Mouse (Mus musculus): ENCODE data around the gene Fev. TPM values are rescaled to one million over a fixed set of nuclear protein-coding genes. Genes with fewer than 3 reads are reported as not detected.
A peak's percentile ranks its signal among the peaks of the same experiment; 100 is the strongest.

Gene Fev
- polyA plus RNA-seq, 1 experiment from 2014 or later = 2.9 TPM

- no peaks in the 10 kb centered on the region for H3K9me3 ChIP-seq (ENCODE audit: control insufficient read depth, low read length)
- no peak overlapping the region for H3K9ac ChIP-seq (ENCODE audit: low read depth, low read length)
- WGBS = 64% methylated on average over 5 of the region's 5 CpGs
- no peak overlapping the region for H3K4me2 ChIP-seq (ENCODE audit: low read length)
- H3K4me1 ChIP-seq (ENCODE audit: control insufficient read depth, insufficient read depth, low read depth, low read length) = peaks cover 6% of the 10 kb centered on the region
- H3K27ac ChIP-seq (ENCODE audit: low read depth, low read length) = no peak overlapping the region
- no peak overlapping the region for H3K4me3 ChIP-seq (ENCODE audit: low read length)
- ATAC-seq = no peak
- no peaks in the 10 kb centered on the region for H3K27me3 ChIP-seq (replicated peaks; ENCODE audit: control insufficient read depth, insufficient read depth, low read length)
- no peaks in the 10 kb centered on the region for H3K36me3 ChIP-seq (ENCODE audit: control insufficient read depth, insufficient read depth, low read length)
These were observed 36.3 kb downstream of the Fev start for GRCm38 (mm10) chr1:74848946-74849345.

GRCm38 (mm10) chr1:74846341-74846740, 38.9 kb downstream of the Fev start:
- H3K4me1 ChIP-seq (ENCODE audit: control insufficient read depth, insufficient read depth, low read depth, low read length) = peaks cover 4% of the 10 kb centered on the region
- H3K36me3 ChIP-seq (ENCODE audit: control insufficient read depth, insufficient read depth, low read length) = no peaks in the 10 kb centered on the region
- no peak overlapping the region for H3K4me3 ChIP-seq (ENCODE audit: low read length)
- ATAC-seq = no peak
- H3K27me3 ChIP-seq (replicated peaks; ENCODE audit: control insufficient read depth, insufficient read depth, low read length) = no peaks in the 10 kb centered on the region
- H3K9me3 ChIP-seq (ENCODE audit: control insufficient read depth, low read length) = no peaks in the 10 kb centered on the region
- no peak overlapping the region for H3K4me2 ChIP-seq (ENCODE audit: low read length)
- H3K9ac ChIP-seq (ENCODE audit: low read depth, low read length) = no peak overlapping the region
- 49% methylated on average over 9 of the region's 9 CpGs for WGBS
- no peak overlapping the region for H3K27ac ChIP-seq (ENCODE audit: low read depth, low read length)

GRCm38 (mm10) chr1:74843090-74843489, 42.1 kb downstream of the Fev start:
- Histone ChIP-seq H3K9ac (ENCODE audit: low read depth, low read length) (no peak overlapping the region), H3K4me2 (ENCODE audit: low read length) (no peak overlapping the region), H3K4me3 (ENCODE audit: low read length) (no peak overlapping the region), H3K9me3 (ENCODE audit: control insufficient read depth, low read length) (no peaks in the 10 kb centered on the region), H3K4me1 (ENCODE audit: control insufficient read depth, insufficient read depth, low read depth, low read length) (no peaks in the 10 kb centered on the region), H3K36me3 (ENCODE audit: control insufficient read depth, insufficient read depth, low read length) (no peaks in the 10 kb centered on the region), H3K27ac (ENCODE audit: low read depth, low read length) (no peak overlapping the region), H3K27me3 (replicated peaks; ENCODE audit: control insufficient read depth, insufficient read depth, low read length) (no peaks in the 10 kb centered on the region)
- 83% methylated on average over 5 of the region's 5 CpGs for WGBS
- ATAC-seq = no peak

GRCm38 (mm10) chr1:74833255-74833654, 52.0 kb downstream of the Fev start:
- Histone ChIP-seq H3K9me3 (ENCODE audit: control insufficient read depth, low read length) (no peaks in the 10 kb centered on the region), H3K27ac (ENCODE audit: low read depth, low read length) (no peak overlapping the region), H3K27me3 (replicated peaks; ENCODE audit: control insufficient read depth, insufficient read depth, low read length) (no peaks in the 10 kb centered on the region), H3K9ac (ENCODE audit: low read depth, low read length) (no peak overlapping the region), H3K4me1 (ENCODE audit: control insufficient read depth, insufficient read depth, low read depth, low read length) (no peaks in the 10 kb centered on the region), H3K4me2 (ENCODE audit: low read length) (no peak overlapping the region), H3K4me3 (ENCODE audit: low read length) (no peak overlapping the region), H3K36me3 (ENCODE audit: control insufficient read depth, insufficient read depth, low read length) (no peaks in the 10 kb centered on the region)
- 82% methylated on average over 3 of the region's 3 CpGs for WGBS
- ATAC-seq = no peak

MicroRNAs within 50 kb of the gene (microRNA counts, 519-probe panel; counts per million panel counts)
- 1,654 counts per million, percentile 16 among the panel's probes with 10 or more counts for microRNA mmu-miR-375

Small RNA genes lying within 50 kb of the gene (microRNA-seq; reads per million reads assigned to microRNA genes)
- gene Mir375 = 630 reads per million, percentile 72 among the genes with 10 or more reads in this experiment

Other genes with a start within 250 kb of the Fev start
- 5.3 and 8.8 TPM in 2 replicates for gene Ttll4, start 223.7 kb downstream of the Fev start, polyA plus RNA-seq (2015; fragmentation: Nextera tagmentation; extraction: Ambion mirVana)
- gene Cyp27a1, start 171.8 kb downstream of the Fev start, polyA plus RNA-seq (2015; fragmentation: Nextera tagmentation; extraction: Ambion mirVana) = 2.4 and 3.5 TPM in 2 replicates
- 0.13 and 0.36 TPM in 2 replicates for gene Prkag3, start 136.2 kb downstream of the Fev start, polyA plus RNA-seq (2015; fragmentation: Nextera tagmentation; extraction: Ambion mirVana)
- gene Wnt6, start 113.5 kb downstream of the Fev start, polyA plus RNA-seq (2015; fragmentation: Nextera tagmentation; extraction: Ambion mirVana) = 4.9 and 6.1 TPM in 2 replicates
- 0.40 TPM in 2 replicates for gene Wnt10a, start 93.9 kb downstream of the Fev start, polyA plus RNA-seq (2015; fragmentation: Nextera tagmentation; extraction: Ambion mirVana)
- 8.4 and 9.4 TPM in 2 replicates for gene Cdk5r2, start 30.5 kb downstream of the Fev start, polyA plus RNA-seq (2015; fragmentation: Nextera tagmentation; extraction: Ambion mirVana)
- 1.4 and 2.1 TPM in 2 replicates for gene Cryba2, start 7.7 kb upstream of the Fev start, polyA plus RNA-seq (2015; fragmentation: Nextera tagmentation; extraction: Ambion mirVana)
- 1.1 and 1.6 TPM in 2 replicates for gene Cfap65, start 50.2 kb upstream of the Fev start, polyA plus RNA-seq (2015; fragmentation: Nextera tagmentation; extraction: Ambion mirVana)
- 0.25 and 0.30 TPM in 2 replicates for gene Ihh, start 66.3 kb upstream of the Fev start, polyA plus RNA-seq (2015; fragmentation: Nextera tagmentation; extraction: Ambion mirVana)
- gene Nhej1, start 239.8 kb upstream of the Fev start, polyA plus RNA-seq (2015; fragmentation: Nextera tagmentation; extraction: Ambion mirVana) = 6.6 and 7.2 TPM in 2 replicates
- not detected in 2 replicates for gene Slc23a3, start 248.5 kb upstream of the Fev start, polyA plus RNA-seq (2015; fragmentation: Nextera tagmentation; extraction: Ambion mirVana)